Mouse (Mus musculus): ENCODE data around the gene Krtcap2. TPM values are rescaled to one million over a fixed set of nuclear protein-coding genes. Genes with fewer than 3 reads are reported as not detected.

The Krtcap2 gene
- polyA plus RNA-seq, 1 experiment, result 82.9 TPM

GRCm38 (mm10) chr3:89280050-89280605 is 34.4 kb downstream of the Krtcap2 start:
- peak in 1 of 2 experiments; percentile 45 for DNase-seq
- Histone ChIP-seq H3K27ac (ENCODE audit: insufficient read depth, low read length) (peak overlapping the region; percentile 84; the same call in 1 of the 2 replicates), H3K4me1 (ENCODE audit: control insufficient read depth, insufficient read depth, low read length) (peaks cover 8% of the 10 kb centered on the region), H3K27me3 (ENCODE audit: control insufficient read depth, insufficient read depth, low read length) (no peaks in the 10 kb centered on the region), H3K4me3 (replicated peaks; ENCODE audit: insufficient read depth, low read depth, low read length) (peak overlapping the region; percentile 92)
- WGBS, result under 1% methylated on average over 29 of the region's 29 CpGs
- TF ChIP-seq POLR2A (IDR thresholded peaks at IDR 0.05; ENCODE audit: borderline replicate concordance, insufficient read depth, low read length), result no peak

GRCm38 (mm10) chr3:89280606-89281511 is 35.1 kb downstream of the Krtcap2 start, which contains the start of gene Efna1:
Efna1 (minus strand) TSS chr3:89281142.
- Histone ChIP-seq H3K27ac (ENCODE audit: insufficient read depth, low read length) (peak within 1 kb of the TSS; percentile 9; the same call in 1 of the 2 replicates), H3K4me3 (replicated peaks; ENCODE audit: insufficient read depth, low read depth, low read length) (peak within 1 kb of the TSS; percentile 92), H3K27me3 (ENCODE audit: control insufficient read depth, insufficient read depth, low read length) (no peaks in the 10 kb centered on the region), H3K4me1 (ENCODE audit: control insufficient read depth, insufficient read depth, low read length) (peaks cover 8% of the 10 kb centered on the region)
- under 1% methylated on average over 52 of the region's 52 CpGs for WGBS
- no peak for TF ChIP-seq CTCF (IDR thresholded peaks at IDR 0.05; ENCODE audit: borderline replicate concordance, insufficient read depth, low read depth, low read length)
- TF ChIP-seq POLR2A (IDR thresholded peaks at IDR 0.05; ENCODE audit: borderline replicate concordance, insufficient read depth, low read length), result no peak
- DNase-seq, result peak; percentile 51 to 62

GRCm38 (mm10) chr3:89281579-89282290 is 36.0 kb downstream of the Krtcap2 start:
- no peaks in the 10 kb centered on the region for H3K27me3 ChIP-seq (ENCODE audit: control insufficient read depth, insufficient read depth, low read length)
- H3K4me3 ChIP-seq (replicated peaks; ENCODE audit: insufficient read depth, low read depth, low read length), result no peak overlapping the region
- no peak for TF ChIP-seq POLR2A (IDR thresholded peaks at IDR 0.05; ENCODE audit: borderline replicate concordance, insufficient read depth, low read length)
- TF ChIP-seq CTCF (IDR thresholded peaks at IDR 0.05; ENCODE audit: borderline replicate concordance, insufficient read depth, low read depth, low read length), result peak; percentile 95
- no peak overlapping the region for H3K27ac ChIP-seq (ENCODE audit: insufficient read depth, low read length)
- peaks cover 8% of the 10 kb centered on the region for H3K4me1 ChIP-seq (ENCODE audit: control insufficient read depth, insufficient read depth, low read length)
- peak; percentile 83 to 86 for DNase-seq
- 14% methylated on average over 20 of the region's 20 CpGs for WGBS

- no peak overlapping the region for H3K4me3 ChIP-seq (replicated peaks; ENCODE audit: insufficient read depth, low read depth, low read length)
- H3K4me1 ChIP-seq (ENCODE audit: control insufficient read depth, insufficient read depth, low read length), result peaks cover 8% of the 10 kb centered on the region
- H3K27me3 ChIP-seq (ENCODE audit: control insufficient read depth, insufficient read depth, low read length), result no peaks in the 10 kb centered on the region
- 23% methylated on average over 4 of the region's 4 CpGs for WGBS
- no peak for TF ChIP-seq POLR2A (IDR thresholded peaks at IDR 0.05; ENCODE audit: borderline replicate concordance, insufficient read depth, low read length)
- no peak for TF ChIP-seq CTCF (IDR thresholded peaks at IDR 0.05; ENCODE audit: borderline replicate concordance, insufficient read depth, low read depth, low read length)
- H3K27ac ChIP-seq (ENCODE audit: insufficient read depth, low read length), result no peak overlapping the region
- no peak for DNase-seq
Measured at GRCm38 (mm10) chr3:89282291-89282643, 36.5 kb downstream of the Krtcap2 start.

GRCm38 (mm10) chr3:89284261-89284660 is 38.5 kb downstream of the Krtcap2 start:
- 74% methylated on average over 3 of the region's 3 CpGs for WGBS
- no peaks in the 10 kb centered on the region for H3K4me1 ChIP-seq (ENCODE audit: control insufficient read depth, insufficient read depth, low read length)
- TF ChIP-seq CTCF (IDR thresholded peaks at IDR 0.05; ENCODE audit: borderline replicate concordance, insufficient read depth, low read depth, low read length) (no peak), POLR2A (IDR thresholded peaks at IDR 0.05; ENCODE audit: borderline replicate concordance, insufficient read depth, low read length) (no peak)
- no peak overlapping the region for H3K27ac ChIP-seq (ENCODE audit: insufficient read depth, low read length)
- no peak for DNase-seq
- H3K4me3 ChIP-seq (replicated peaks; ENCODE audit: insufficient read depth, low read depth, low read length), result no peak overlapping the region
- no peaks in the 10 kb centered on the region for H3K27me3 ChIP-seq (ENCODE audit: control insufficient read depth, insufficient read depth, low read length)

GRCm38 (mm10) chr3:89285526-89285925 is 39.8 kb downstream of the Krtcap2 start:
- H3K27me3 ChIP-seq (ENCODE audit: control insufficient read depth, insufficient read depth, low read length), result no peaks in the 10 kb centered on the region
- DNase-seq, result no peak
- no peaks in the 10 kb centered on the region for H3K4me1 ChIP-seq (ENCODE audit: control insufficient read depth, insufficient read depth, low read length)
- H3K4me3 ChIP-seq (replicated peaks; ENCODE audit: insufficient read depth, low read depth, low read length), result no peak overlapping the region
- TF ChIP-seq CTCF (IDR thresholded peaks at IDR 0.05; ENCODE audit: borderline replicate concordance, insufficient read depth, low read depth, low read length), result no peak
- WGBS, result 48% methylated on average over 2 of the region's 2 CpGs
- H3K27ac ChIP-seq (ENCODE audit: insufficient read depth, low read length), result no peak overlapping the region

- TF ChIP-seq POLR2A (IDR thresholded peaks at IDR 0.05; ENCODE audit: borderline replicate concordance, insufficient read depth, low read length), result no peak
- no peak for TF ChIP-seq CTCF (IDR thresholded peaks at IDR 0.05; ENCODE audit: borderline replicate concordance, insufficient read depth, low read depth, low read length)
- no peak overlapping the region for H3K4me3 ChIP-seq (replicated peaks; ENCODE audit: insufficient read depth, low read depth, low read length)
- no peak overlapping the region for H3K27ac ChIP-seq (ENCODE audit: insufficient read depth, low read length)
- no peaks in the 10 kb centered on the region for H3K27me3 ChIP-seq (ENCODE audit: control insufficient read depth, insufficient read depth, low read length)
- no peak for DNase-seq
- 70% methylated on average over 5 of the region's 5 CpGs for WGBS
- no peaks in the 10 kb centered on the region for H3K4me1 ChIP-seq (ENCODE audit: control insufficient read depth, insufficient read depth, low read length)
Measured at GRCm38 (mm10) chr3:89287286-89287685, 41.5 kb downstream of the Krtcap2 start.
